Mouse (Mus musculus) WW6 (cell line): Measurements from ENCODE around the gene Lpp.

Source experiments
- DNase-seq: peaks from one replicate; pipeline ENCODE4 v3.0.0-alpha.2; 2013; ENCODE audit warnings: low read depth, low spot score

Lpp gene

GRCm38 (mm10) chr16:24392651-24393555 lies at the start of gene Lpp:
TSS of gene Lpp (plus strand) at chr16:24393507.
- DNase-seq, result peak; percentile 46

- DNase-seq, result no peak
Observed at GRCm38 (mm10) chr16:24347582-24348411, 45.5 kb upstream of the Lpp start.

- DNase-seq, result no peak
Observed at GRCm38 (mm10) chr16:24350306-24350705, 43.0 kb upstream of the Lpp start.

- no peak for DNase-seq
Observed at GRCm38 (mm10) chr16:24350751-24351150, 42.6 kb upstream of the Lpp start.

- no peak for DNase-seq
Observed at GRCm38 (mm10) chr16:24351811-24352210, 41.5 kb upstream of the Lpp start.

GRCm38 (mm10) chr16:24353816-24354215 lies 39.5 kb upstream of the Lpp start:
- no peak for DNase-seq

- DNase-seq, result no peak
Observed at GRCm38 (mm10) chr16:24361667-24362066, 31.6 kb upstream of the Lpp start.

GRCm38 (mm10) chr16:24364030-24364687 lies 29.1 kb upstream of the Lpp start:
- DNase-seq, result no peak

- no peak for DNase-seq
Observed at GRCm38 (mm10) chr16:24365900-24366299, 27.4 kb upstream of the Lpp start.

GRCm38 (mm10) chr16:24367071-24367470 lies 26.2 kb upstream of the Lpp start:
- DNase-seq, result no peak

GRCm38 (mm10) chr16:24367506-24367905 lies 25.8 kb upstream of the Lpp start:
- DNase-seq, result no peak

- DNase-seq, result no peak
Observed at GRCm38 (mm10) chr16:24376478-24376877, 16.8 kb upstream of the Lpp start.

- DNase-seq, result no peak
Observed at GRCm38 (mm10) chr16:24390596-24390995, 2.7 kb upstream of the Lpp start.

GRCm38 (mm10) chr16:24391111-24391510 lies 2.2 kb upstream of the Lpp start:
- DNase-seq, result no peak

- DNase-seq, result no peak
Observed at GRCm38 (mm10) chr16:24391901-24392300, 1.4 kb upstream of the Lpp start.

GRCm38 (mm10) chr16:24393556-24394210 lies 376 bp downstream of the Lpp start:
- DNase-seq, result no peak

- DNase-seq, result no peak
Observed at GRCm38 (mm10) chr16:24394211-24394991, 1.1 kb downstream of the Lpp start.

- no peak for DNase-seq
Observed at GRCm38 (mm10) chr16:24395100-24395499, 1.8 kb downstream of the Lpp start.

GRCm38 (mm10) chr16:24396504-24396903 lies 3.2 kb downstream of the Lpp start:
- no peak for DNase-seq

GRCm38 (mm10) chr16:24398476-24398875 lies 5.2 kb downstream of the Lpp start:
- no peak for DNase-seq

- no peak for DNase-seq
Observed at GRCm38 (mm10) chr16:24398893-24399292, 5.6 kb downstream of the Lpp start.
